Mouse (Mus musculus) hindbrain, embryonic 10.5 days (tissue): ENCODE measurements around the gene Wfikkn1. TPM values are rescaled to one million over a fixed set of nuclear protein-coding genes. Genes with fewer than 3 reads are reported as not detected.

ENCODE experiments used
- DNase-seq: peaks from one replicate; pipeline ENCODE4 v3.0.0-alpha.2; 2017; ENCODE audit warnings: low spot score
- H3K27ac ChIP-seq: fragments of 300-500 bp; sonication (generic); 2 replicates; pipeline ENCODE4 v1.5.1; 2016; ENCODE audit warnings: mild to moderate bottlenecking, moderate library complexity
- H3K27me3 ChIP-seq: fragments of 300-500 bp; sonication (generic); 2 replicates; pipeline ENCODE4 v1.6.1; 2016; ENCODE audit warnings: mild to moderate bottlenecking; ENCODE audit not compliant: poor library complexity, insufficient read depth, severe bottlenecking
- H3K36me3 ChIP-seq: fragments of 300-500 bp; sonication (generic); 2 replicates; pipeline ENCODE4 v1.6.1; 2016; ENCODE audit warnings: mild to moderate bottlenecking, moderate library complexity
- H3K4me1 ChIP-seq: fragments of 300-500 bp; sonication (generic); replicated peaks from 2 replicates; pipeline ENCODE4 v1.6.1; 2016; ENCODE audit warnings: mild to moderate bottlenecking
- H3K4me3 ChIP-seq: fragments of 300-500 bp; sonication (generic); 2 replicates; pipeline ENCODE4 v1.5.1; 2016; ENCODE audit warnings: mild to moderate bottlenecking, moderate library complexity
- H3K9me3 ChIP-seq: fragments of 300-500 bp; sonication (generic); 2 replicates; pipeline ENCODE4 v1.6.1; 2016; ENCODE audit warnings: mild to moderate bottlenecking, moderate library complexity
- WGBS: fragments of 180-500 bp; shearing (Covaris S2); methylation state at CpG from one replicate; pipeline ENCODE4 v1.1.7; 2016; 5-methylcytosine and 5-hydroxymethylcytosine counted together
- polyA plus RNA-seq: library from polyadenylated mRNA; unstranded; fragments of >200 nt; fragmentation: Nextera tagmentation; extraction: Ambion mirVana; gene quantifications from 2 replicates; pipeline ENCODE4 v1.2.1, GENCODE M21; 2016

Wfikkn1 gene
- polyA plus RNA-seq, 1 experiment from 2014 or later, result 5.8 TPM

- H3K4me3 ChIP-seq, result no peak overlapping the region
- 93% methylated on average over 2 of the region's 2 CpGs for WGBS
- H3K9me3 ChIP-seq, result no peaks in the 10 kb centered on the region
- H3K36me3 ChIP-seq, result peaks cover 27% of the 10 kb centered on the region
- H3K27ac ChIP-seq, result no peak overlapping the region
- H3K4me1 ChIP-seq, result 0 out of 2 replicates have a peak, but pooled peaks cover 2% of the 10 kb centered on the region
- no peaks in the 10 kb centered on the region for H3K27me3 ChIP-seq
- DNase-seq, result no peak
Measured at GRCm38 (mm10) chr17:25907640-25908039, 27.0 kb upstream of the Wfikkn1 start.

GRCm38 (mm10) chr17:25903061-25903460 lies 22.4 kb upstream of the Wfikkn1 start:
- DNase-seq, result no peak
- 89% methylated on average over 3 of the region's 3 CpGs for WGBS
- no peaks in the 10 kb centered on the region for H3K9me3 ChIP-seq
- H3K36me3 ChIP-seq, result peaks cover 31% of the 10 kb centered on the region
- no peak overlapping the region for H3K27ac ChIP-seq
- no peaks in the 10 kb centered on the region for H3K27me3 ChIP-seq
- H3K4me3 ChIP-seq, result no peak overlapping the region
- H3K4me1 ChIP-seq, result no peaks in the 10 kb centered on the region

- Histone ChIP-seq H3K27me3 (no peaks in the 10 kb centered on the region), H3K27ac (no peak overlapping the region), H3K36me3 (peaks cover 20% of the 10 kb centered on the region), H3K4me1 (peaks cover 17% of the 10 kb centered on the region), H3K4me3 (no peak overlapping the region), H3K9me3 (no peaks in the 10 kb centered on the region)
- no peak for DNase-seq
- 91% methylated on average over 1 of the region's 1 CpGs for WGBS
Measured at GRCm38 (mm10) chr17:25900193-25900592, 19.5 kb upstream of the Wfikkn1 start.

- Histone ChIP-seq H3K9me3 (no peaks in the 10 kb centered on the region), H3K4me1 (peaks cover 25% of the 10 kb centered on the region), H3K36me3 (peaks cover 15% of the 10 kb centered on the region), H3K27me3 (no peaks in the 10 kb centered on the region), H3K27ac (peak overlapping the region; percentile 63; the same call in 1 of the 2 replicates), H3K4me3 (no peak overlapping the region)
- DNase-seq, result no peak
- 69% methylated on average over 12 of the region's 12 CpGs for WGBS
Measured at GRCm38 (mm10) chr17:25895891-25896290, 15.2 kb upstream of the Wfikkn1 start.

- Histone ChIP-seq H3K27me3 (no peaks in the 10 kb centered on the region), H3K9me3 (no peaks in the 10 kb centered on the region), H3K4me3 (no peak overlapping the region), H3K36me3 (peaks cover 14% of the 10 kb centered on the region), H3K4me1 (peaks cover 25% of the 10 kb centered on the region), H3K27ac (peak overlapping the region; percentile 63; the same call in 1 of the 2 replicates)
- no peak for DNase-seq
- WGBS, result 17% methylated on average over 2 of the region's 2 CpGs
Measured at GRCm38 (mm10) chr17:25895415-25895814, 14.8 kb upstream of the Wfikkn1 start.

GRCm38 (mm10) chr17:25893975-25894617 lies 13.4 kb upstream of the Wfikkn1 start:
- peak; percentile 71 for DNase-seq
- no peaks in the 10 kb centered on the region for H3K27me3 ChIP-seq
- peaks cover 25% of the 10 kb centered on the region for H3K4me1 ChIP-seq
- H3K36me3 ChIP-seq, result peaks cover 20% of the 10 kb centered on the region
- H3K27ac ChIP-seq, result peak overlapping the region; percentile 77
- no peak overlapping the region for H3K4me3 ChIP-seq
- 24% methylated on average over 2 of the region's 2 CpGs for WGBS
- H3K9me3 ChIP-seq, result no peaks in the 10 kb centered on the region

- 94% methylated on average over 3 of the region's 3 CpGs for WGBS
- Histone ChIP-seq H3K4me3 (no peak overlapping the region), H3K36me3 (peaks cover 60% of the 10 kb centered on the region), H3K9me3 (no peaks in the 10 kb centered on the region), H3K27me3 (no peaks in the 10 kb centered on the region), H3K27ac (no peak overlapping the region), H3K4me1 (peaks cover 21% of the 10 kb centered on the region)
- no peak for DNase-seq
Measured at GRCm38 (mm10) chr17:25888837-25889236, 8.2 kb upstream of the Wfikkn1 start.

GRCm38 (mm10) chr17:25887467-25887866 lies 6.8 kb upstream of the Wfikkn1 start:
- H3K36me3 ChIP-seq, result peaks cover 74% of the 10 kb centered on the region

GRCm38 (mm10) chr17:25886806-25887205 lies 6.1 kb upstream of the Wfikkn1 start:
- DNase-seq, result no peak
- Histone ChIP-seq H3K9me3 (no peaks in the 10 kb centered on the region), H3K27me3 (no peaks in the 10 kb centered on the region; the same call in 1 of the 2 replicates), H3K36me3 (peaks cover 77% of the 10 kb centered on the region), H3K27ac (no peak overlapping the region), H3K4me1 (peaks cover 40% of the 10 kb centered on the region), H3K4me3 (no peak overlapping the region)

More at GRCm38 (mm10) chr17:25887467-25887866, 6.8 kb upstream of the Wfikkn1 start:
- no peak overlapping the region for H3K4me3 ChIP-seq
- H3K27me3 ChIP-seq, result no peaks in the 10 kb centered on the region; the same call in 1 of the 2 replicates
- H3K9me3 ChIP-seq, result no peaks in the 10 kb centered on the region
- H3K4me1 ChIP-seq, result peaks cover 34% of the 10 kb centered on the region
- WGBS, result 92% methylated on average over 10 of the region's 10 CpGs
- no peak for DNase-seq
- H3K27ac ChIP-seq, result no peak overlapping the region

GRCm38 (mm10) chr17:25885636-25886035 lies 5.0 kb upstream of the Wfikkn1 start:
- Histone ChIP-seq H3K4me1 (peaks cover 52% of the 10 kb centered on the region), H3K27ac (no peak overlapping the region), H3K4me3 (no peak overlapping the region), H3K9me3 (no peaks in the 10 kb centered on the region), H3K27me3 (no peaks in the 10 kb centered on the region; the same call in 1 of the 2 replicates), H3K36me3 (peaks cover 72% of the 10 kb centered on the region)
- WGBS, result 60% methylated on average over 4 of the region's 4 CpGs
- DNase-seq, result no peak

- WGBS, result 85% methylated on average over 3 of the region's 3 CpGs
- no peak for DNase-seq
- peak overlapping the region; percentile 93 for H3K27ac ChIP-seq
- H3K4me1 ChIP-seq, result peaks cover 70% of the 10 kb centered on the region
- H3K27me3 ChIP-seq, result no peaks in the 10 kb centered on the region; the same call in 1 of the 2 replicates
- H3K9me3 ChIP-seq, result no peaks in the 10 kb centered on the region
- no peak overlapping the region for H3K4me3 ChIP-seq
- peaks cover 65% of the 10 kb centered on the region for H3K36me3 ChIP-seq
Measured at GRCm38 (mm10) chr17:25883824-25884223, 3.2 kb upstream of the Wfikkn1 start.

- H3K36me3 ChIP-seq, result peaks cover 65% of the 10 kb centered on the region
- no peak overlapping the region for H3K4me3 ChIP-seq
Measured at GRCm38 (mm10) chr17:25883268-25883667, 2.6 kb upstream of the Wfikkn1 start.

GRCm38 (mm10) chr17:25882306-25882705 lies 1.6 kb upstream of the Wfikkn1 start:
- 17% methylated on average over 5 of the region's 5 CpGs for WGBS
- Histone ChIP-seq H3K27ac (peak overlapping the region; percentile 93), H3K36me3 (peaks cover 65% of the 10 kb centered on the region), H3K4me3 (no peak overlapping the region), H3K4me1 (peaks cover 85% of the 10 kb centered on the region), H3K9me3 (no peaks in the 10 kb centered on the region), H3K27me3 (no peaks in the 10 kb centered on the region; the same call in 1 of the 2 replicates)
- DNase-seq, result peak; percentile 39

More at GRCm38 (mm10) chr17:25883268-25883667, 2.6 kb upstream of the Wfikkn1 start:
- DNase-seq, result no peak
- Histone ChIP-seq H3K27ac (peak overlapping the region; percentile 93), H3K27me3 (no peaks in the 10 kb centered on the region; the same call in 1 of the 2 replicates), H3K9me3 (no peaks in the 10 kb centered on the region), H3K4me1 (peaks cover 76% of the 10 kb centered on the region)
- WGBS, result 84% methylated on average over 8 of the region's 8 CpGs
